Mouse (Mus musculus): ENCODE results near the gene Slc39a11. TPM values are rescaled to one million over a fixed set of nuclear protein-coding genes. Genes with fewer than 3 reads are reported as not detected.

Gene Slc39a11
- polyA plus RNA-seq, 1 experiment = 14.7 TPM

- TF ChIP-seq CTCF (IDR thresholded peaks at IDR 0.05; ENCODE audit: control insufficient read depth, insufficient read depth, low read length) = no peak
- TF ChIP-seq POLR2A (IDR thresholded peaks at IDR 0.05; ENCODE audit: borderline replicate concordance, control insufficient read depth, low read depth, low read length) = no peak
- Histone ChIP-seq H3K4me1 (ENCODE audit: control insufficient read depth, insufficient read depth, low read length) (no peaks in the 10 kb centered on the region), H3K27ac (ENCODE audit: control insufficient read depth, insufficient read depth, low read depth, low read length, poor library complexity) (no peak overlapping the region), H3K4me3 (replicated peaks; ENCODE audit: control insufficient read depth, low read depth, low read length) (no peak overlapping the region)
- 80% methylated on average over 3 of the region's 3 CpGs for WGBS
Measured at GRCm38 (mm10) chr11:113597632-113598031, 52.2 kb downstream of the Slc39a11 start.

- TF ChIP-seq POLR2A (IDR thresholded peaks at IDR 0.05; ENCODE audit: borderline replicate concordance, control insufficient read depth, low read depth, low read length) (no peak), CTCF (IDR thresholded peaks at IDR 0.05; ENCODE audit: control insufficient read depth, insufficient read depth, low read length) (no peak)
- H3K27ac ChIP-seq (ENCODE audit: control insufficient read depth, insufficient read depth, low read depth, low read length, poor library complexity) = no peak overlapping the region
- H3K4me3 ChIP-seq (replicated peaks; ENCODE audit: control insufficient read depth, low read depth, low read length) = no peak overlapping the region
- H3K4me1 ChIP-seq (ENCODE audit: control insufficient read depth, insufficient read depth, low read length) = no peaks in the 10 kb centered on the region
- WGBS = 76% methylated on average over 5 of the region's 5 CpGs
Measured at GRCm38 (mm10) chr11:113595144-113595543, 54.7 kb downstream of the Slc39a11 start.

GRCm38 (mm10) chr11:113588936-113589335 is 60.9 kb downstream of the Slc39a11 start:
- Histone ChIP-seq H3K4me3 (replicated peaks; ENCODE audit: control insufficient read depth, low read depth, low read length) (no peak overlapping the region), H3K4me1 (ENCODE audit: control insufficient read depth, insufficient read depth, low read length) (no peaks in the 10 kb centered on the region; the same call in 1 of the 2 replicates), H3K27ac (ENCODE audit: control insufficient read depth, insufficient read depth, low read depth, low read length, poor library complexity) (no peak overlapping the region)
- no peak for TF ChIP-seq POLR2A (IDR thresholded peaks at IDR 0.05; ENCODE audit: borderline replicate concordance, control insufficient read depth, low read depth, low read length)
- 68% methylated on average over 3 of the region's 3 CpGs for WGBS

- Histone ChIP-seq H3K27ac (ENCODE audit: control insufficient read depth, insufficient read depth, low read depth, low read length, poor library complexity) (no peak overlapping the region), H3K4me3 (replicated peaks; ENCODE audit: control insufficient read depth, low read depth, low read length) (no peak overlapping the region), H3K4me1 (ENCODE audit: control insufficient read depth, insufficient read depth, low read length) (no peaks in the 10 kb centered on the region; the same call in 1 of the 2 replicates)
- no peak for TF ChIP-seq POLR2A (IDR thresholded peaks at IDR 0.05; ENCODE audit: borderline replicate concordance, control insufficient read depth, low read depth, low read length)
- no peak for TF ChIP-seq CTCF (IDR thresholded peaks at IDR 0.05; ENCODE audit: control insufficient read depth, insufficient read depth, low read length)
- 82% methylated on average over 6 of the region's 6 CpGs for WGBS
Measured at GRCm38 (mm10) chr11:113586423-113586822, 63.5 kb downstream of the Slc39a11 start.

GRCm38 (mm10) chr11:113583879-113584661 is 65.8 kb downstream of the Slc39a11 start:
- no peak for TF ChIP-seq POLR2A (IDR thresholded peaks at IDR 0.05; ENCODE audit: borderline replicate concordance, control insufficient read depth, low read depth, low read length)
- TF ChIP-seq CTCF (IDR thresholded peaks at IDR 0.05; ENCODE audit: control insufficient read depth, insufficient read depth, low read length) = no peak
- 75% methylated on average over 11 of the region's 11 CpGs for whole genome bisulfite sequencing
- Histone ChIP-seq H3K27ac (ENCODE audit: control insufficient read depth, insufficient read depth, low read depth, low read length, poor library complexity) (no peak overlapping the region), H3K4me3 (replicated peaks; ENCODE audit: control insufficient read depth, low read depth, low read length) (no peak overlapping the region), H3K4me1 (ENCODE audit: control insufficient read depth, insufficient read depth, low read length) (no peaks in the 10 kb centered on the region; the same call in 1 of the 2 replicates)

GRCm38 (mm10) chr11:113577221-113577620 is 72.7 kb downstream of the Slc39a11 start:
- Histone ChIP-seq H3K4me3 (replicated peaks; ENCODE audit: control insufficient read depth, low read depth, low read length) (no peak overlapping the region), H3K4me1 (ENCODE audit: control insufficient read depth, insufficient read depth, low read length) (no peaks in the 10 kb centered on the region), H3K27ac (ENCODE audit: control insufficient read depth, insufficient read depth, low read depth, low read length, poor library complexity) (no peak overlapping the region)
- TF ChIP-seq POLR2A (IDR thresholded peaks at IDR 0.05; ENCODE audit: borderline replicate concordance, control insufficient read depth, low read depth, low read length) = no peak
- TF ChIP-seq CTCF (IDR thresholded peaks at IDR 0.05; ENCODE audit: control insufficient read depth, insufficient read depth, low read length) = no peak
- WGBS = 81% methylated on average over 4 of the region's 4 CpGs

- WGBS = 80% methylated on average over 6 of the region's 6 CpGs
- no peak overlapping the region for H3K27ac ChIP-seq (ENCODE audit: control insufficient read depth, insufficient read depth, low read depth, low read length, poor library complexity)
- TF ChIP-seq POLR2A (IDR thresholded peaks at IDR 0.05; ENCODE audit: borderline replicate concordance, control insufficient read depth, low read depth, low read length) (no peak), CTCF (IDR thresholded peaks at IDR 0.05; ENCODE audit: control insufficient read depth, insufficient read depth, low read length) (no peak)
- no peak overlapping the region for H3K4me3 ChIP-seq (replicated peaks; ENCODE audit: control insufficient read depth, low read depth, low read length)
- H3K4me1 ChIP-seq (ENCODE audit: control insufficient read depth, insufficient read depth, low read length) = no peaks in the 10 kb centered on the region
Measured at GRCm38 (mm10) chr11:113572641-113573040, 77.2 kb downstream of the Slc39a11 start.

- TF ChIP-seq CTCF (IDR thresholded peaks at IDR 0.05; ENCODE audit: control insufficient read depth, insufficient read depth, low read length) = no peak
- TF ChIP-seq POLR2A (IDR thresholded peaks at IDR 0.05; ENCODE audit: borderline replicate concordance, control insufficient read depth, low read depth, low read length) = no peak
- H3K4me3 ChIP-seq (replicated peaks; ENCODE audit: control insufficient read depth, low read depth, low read length) = no peak overlapping the region
- H3K27ac ChIP-seq (ENCODE audit: control insufficient read depth, insufficient read depth, low read depth, low read length, poor library complexity) = no peak overlapping the region
Measured at GRCm38 (mm10) chr11:113571616-113572015, 78.3 kb downstream of the Slc39a11 start.

More at GRCm38 (mm10) chr11:113571616-113572015, 78.3 kb downstream of the Slc39a11 start:
- no peaks in the 10 kb centered on the region for H3K4me1 ChIP-seq (ENCODE audit: control insufficient read depth, insufficient read depth, low read length)
